Mouse (Mus musculus) spleen, postnatal 4 days (tissue): ENCODE data around the gene Ccm2l.

Experiments
- DNase-seq, 2 experiments: peaks; one replicate each; pipeline ENCODE4 v3.0.0; 2022; ENCODE audit warnings: low spot score in 2 of 2

Gene Ccm2l

DNA sequence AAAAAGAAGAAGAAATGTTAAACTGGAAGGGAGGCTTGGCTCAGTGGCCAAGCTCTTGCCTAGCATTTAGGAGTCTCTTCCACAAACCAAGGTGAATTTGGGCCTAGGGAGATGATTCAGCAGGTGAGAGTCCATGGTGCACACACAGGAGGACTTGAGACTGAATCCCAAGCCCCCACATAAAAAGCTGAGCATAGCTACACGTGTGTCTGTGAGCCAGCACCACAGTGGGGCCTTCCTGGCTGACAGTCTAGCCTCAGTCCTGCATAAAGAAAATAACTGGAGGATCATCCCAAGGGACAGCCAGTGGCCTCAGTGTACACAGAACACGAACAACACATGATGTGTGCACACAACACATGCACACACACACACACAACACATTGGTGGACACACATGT lies 23.6 kb downstream of the Ccm2l start:
- DNase-seq: peak in 1 of 2 experiments; percentile 52

DNA sequence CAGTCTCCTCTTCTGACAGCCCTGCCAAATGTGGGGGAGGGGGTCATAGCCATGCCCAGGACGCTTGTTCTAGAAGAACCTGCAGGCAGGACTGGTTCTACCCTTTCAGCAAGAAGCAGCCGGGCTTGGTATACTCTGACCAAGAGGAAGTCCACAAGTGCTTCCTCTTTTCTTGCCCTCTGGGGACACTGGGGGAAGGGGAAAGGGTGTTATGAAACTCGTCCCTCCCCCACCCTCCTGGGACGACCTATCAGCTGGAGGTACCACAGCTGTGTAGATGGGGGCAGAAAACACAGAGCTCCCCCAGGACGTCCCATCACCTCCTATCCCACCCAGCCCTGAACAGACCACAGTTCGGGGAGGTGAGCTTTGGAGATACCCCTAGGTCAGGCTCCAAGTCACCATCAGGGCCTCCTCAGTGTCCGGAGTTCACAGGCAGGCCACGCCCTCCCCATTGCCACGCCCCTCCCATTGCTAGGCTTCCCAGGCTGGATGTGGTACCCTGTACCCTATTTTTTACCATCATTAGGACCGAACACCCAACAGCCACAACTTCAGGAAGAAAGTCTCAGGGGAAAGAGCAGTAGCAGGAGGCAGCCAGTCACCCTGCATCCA lies 24.9 kb downstream of the Ccm2l start:
- peak; percentile 79 to 84 for DNase-seq

DNA sequence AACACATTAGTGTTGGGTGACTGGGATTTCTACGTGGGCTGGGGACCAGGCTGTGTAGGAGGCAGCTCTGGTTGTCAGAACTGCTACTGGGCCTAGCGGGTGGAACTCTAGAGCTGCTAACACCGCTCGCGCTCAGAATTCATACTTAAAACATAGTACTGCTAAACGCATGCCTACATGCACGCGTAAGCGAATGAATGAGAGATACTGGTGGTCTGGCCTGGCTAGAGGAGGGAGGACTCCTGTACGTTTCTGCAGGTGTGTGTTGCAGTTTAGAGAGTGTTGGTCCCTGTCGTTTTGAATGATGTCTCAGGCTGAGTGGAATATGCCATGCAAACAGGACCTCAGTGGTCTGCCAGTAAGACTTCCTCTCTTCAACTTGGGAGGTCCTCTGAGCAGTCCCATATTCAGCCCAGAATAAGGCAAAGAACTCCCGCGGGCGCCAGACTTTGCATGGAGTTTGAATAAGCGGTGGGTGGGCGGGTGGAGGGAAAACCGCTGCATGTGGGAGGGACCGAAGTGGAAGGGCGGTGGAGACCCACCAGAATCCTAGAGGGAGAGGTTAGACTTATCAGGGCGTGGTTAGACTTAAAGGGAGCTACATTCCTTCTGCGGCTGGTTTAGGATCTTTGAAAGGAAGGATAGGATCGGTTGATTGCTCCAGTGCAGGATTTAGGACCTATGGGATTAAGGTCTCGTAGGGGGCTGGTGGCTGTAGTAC lies 41.5 kb downstream of the Ccm2l start:
- peak in 1 of 2 experiments; percentile 55 for DNase-seq

DNA sequence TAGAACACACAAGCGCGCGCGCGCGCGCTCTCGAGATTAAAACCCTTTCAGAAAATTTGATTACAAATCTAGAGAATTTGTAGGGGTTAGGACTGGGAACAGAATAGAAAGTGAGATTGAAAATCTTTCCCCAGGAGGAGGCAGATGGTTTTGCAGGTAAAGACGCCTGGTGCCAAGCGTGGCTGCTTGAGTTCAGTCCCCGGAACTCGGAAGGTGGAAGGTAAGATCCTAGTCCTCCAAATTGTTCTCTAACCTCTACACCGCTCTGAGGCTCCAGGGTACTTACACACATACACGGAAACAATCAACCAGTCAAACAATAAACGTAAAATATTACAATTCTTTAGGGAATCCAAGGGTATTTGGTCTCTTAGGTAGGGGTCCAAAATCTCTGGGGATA lies 42.0 kb downstream of the Ccm2l start:
- DNase-seq: peak in 1 of 2 experiments; percentile 50

DNA sequence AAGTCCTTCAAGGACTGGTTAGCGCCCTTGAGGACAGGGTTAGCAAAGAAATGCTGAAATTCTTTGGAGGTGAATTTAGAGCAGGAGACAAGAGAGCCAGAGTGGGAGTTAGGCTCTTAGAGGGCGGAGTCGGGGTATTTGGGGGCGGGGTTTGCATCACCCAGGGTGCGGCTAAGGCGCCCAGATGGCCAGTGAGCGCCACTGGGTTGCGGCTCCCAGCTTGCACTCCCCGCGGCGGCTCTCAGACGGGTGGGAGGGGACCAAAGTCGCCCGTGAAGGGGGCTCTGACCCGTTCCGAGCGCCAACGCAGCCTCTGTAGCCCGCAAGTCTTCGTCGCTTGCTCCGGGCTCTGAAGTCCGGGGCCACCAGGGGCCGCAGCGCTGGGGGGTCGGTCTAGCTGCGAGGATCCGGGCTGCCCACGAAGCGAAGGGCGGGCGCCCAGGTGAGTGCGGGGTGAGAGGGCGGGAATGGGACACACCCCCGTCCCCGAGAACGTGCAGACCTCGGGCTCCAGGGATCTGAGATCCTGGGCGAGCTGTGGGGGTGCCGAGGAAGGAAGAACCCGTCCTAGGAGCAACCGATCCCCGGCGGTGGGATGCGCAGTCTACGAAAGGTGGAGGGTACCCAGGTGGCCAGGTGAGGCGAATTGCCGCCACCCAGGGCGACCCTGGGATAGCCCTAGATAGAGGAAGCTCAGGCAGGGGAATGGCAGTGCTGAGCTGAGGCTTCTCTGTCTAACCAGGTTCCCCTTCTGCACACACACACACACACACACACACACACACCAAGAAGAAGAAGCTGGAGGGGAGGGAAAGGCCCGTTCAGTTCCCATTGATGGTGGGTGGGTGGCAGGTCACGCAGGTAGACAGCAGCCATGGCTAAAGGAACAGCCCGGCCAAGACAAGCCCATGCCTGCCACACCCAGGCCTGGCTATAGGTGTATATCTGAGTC lies 42.8 kb downstream of the Ccm2l start, which contains the start of gene Hck:
TSS of gene Hck (plus strand) at position 156 of the 952 bp plus-strand sequence.
- DNase-seq: peak; percentile 73 to 86

DNA sequence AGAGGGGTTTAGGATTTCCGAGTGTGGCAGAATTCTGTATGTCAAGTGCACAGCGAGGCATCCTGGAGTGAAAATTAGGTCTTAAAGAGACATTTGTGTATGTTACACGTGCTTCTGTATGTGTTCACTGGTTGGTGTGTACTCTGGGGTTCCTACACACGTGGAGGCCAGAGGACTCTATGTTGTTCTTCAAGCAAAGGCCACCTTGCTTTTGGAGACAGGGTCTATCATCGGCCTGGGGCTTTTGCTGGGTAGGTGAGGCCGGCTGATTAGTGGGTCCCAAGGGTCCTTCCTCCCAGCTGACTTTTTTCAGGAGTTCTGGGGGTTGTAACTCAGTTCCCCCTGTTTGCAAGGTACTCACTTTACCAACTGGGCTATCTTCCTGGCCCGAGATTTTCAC lies 43.8 kb downstream of the Ccm2l start:
- peak in 1 of 2 experiments; percentile 52 for DNase-seq

DNA sequence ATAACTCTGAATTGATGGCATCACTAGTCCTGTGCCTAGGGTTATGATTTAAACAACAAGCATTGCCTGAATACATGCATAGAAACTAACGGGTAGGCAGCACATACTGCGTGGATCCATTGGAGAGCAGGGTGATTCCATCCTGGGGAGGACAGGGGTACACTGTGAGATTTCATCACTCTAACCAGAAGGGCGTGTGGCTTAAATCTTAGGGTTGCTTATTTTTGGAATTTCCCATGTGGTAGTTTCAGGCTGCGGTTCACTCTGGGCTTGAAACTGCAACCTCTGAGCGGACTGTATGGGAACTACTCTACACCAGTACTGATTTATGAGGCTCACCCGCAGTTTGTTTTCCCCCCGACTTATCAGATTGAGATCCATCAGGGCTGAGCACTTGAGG lies 45.5 kb downstream of the Ccm2l start:
- peak in 1 of 2 experiments; percentile 33 for DNase-seq

DNA sequence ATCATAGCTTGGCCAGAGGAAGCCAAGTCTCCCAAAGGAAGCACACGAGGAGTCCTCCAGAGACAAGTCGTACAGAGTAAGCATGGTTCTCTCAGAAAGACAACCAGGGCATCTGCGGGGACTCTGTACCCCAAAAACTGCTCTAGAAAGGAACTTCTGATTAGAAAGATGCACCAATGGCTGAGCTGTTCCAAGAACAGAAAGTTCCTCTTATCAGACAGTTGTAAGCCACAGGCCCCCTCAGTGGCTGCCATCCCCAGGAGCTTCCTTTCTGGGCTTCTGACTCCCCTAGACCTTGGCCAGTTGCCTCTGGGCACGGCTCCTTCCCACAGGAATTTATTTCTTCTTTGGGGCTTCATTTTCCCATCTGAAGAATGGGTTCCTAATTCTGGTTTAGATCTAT lies 49.9 kb downstream of the Ccm2l start:
- peak in 1 of 2 experiments; percentile 58 for DNase-seq

DNA sequence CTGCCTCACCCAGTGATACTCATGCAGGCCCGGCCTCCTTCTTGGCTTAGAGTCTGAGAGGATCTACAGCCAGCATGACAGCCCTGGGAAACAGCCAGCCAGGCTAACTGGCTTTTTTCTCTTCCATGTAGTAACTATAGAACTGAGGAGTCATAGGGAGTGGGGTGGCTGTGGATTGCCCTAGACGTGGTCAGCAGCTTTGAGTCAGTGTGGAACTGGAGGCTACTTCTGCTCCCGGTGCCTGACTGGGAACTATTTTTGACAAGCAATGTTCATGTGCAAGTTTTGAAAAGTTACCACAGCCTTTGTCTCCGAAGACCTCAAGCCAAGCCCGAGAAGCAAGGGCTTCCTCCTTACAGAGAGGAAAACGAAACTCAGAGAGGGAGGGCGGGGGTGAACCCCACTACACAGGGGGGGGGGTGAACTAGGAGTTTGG lies 51.3 kb downstream of the Ccm2l start:
- DNase-seq: peak; percentile 37 to 67

DNA sequence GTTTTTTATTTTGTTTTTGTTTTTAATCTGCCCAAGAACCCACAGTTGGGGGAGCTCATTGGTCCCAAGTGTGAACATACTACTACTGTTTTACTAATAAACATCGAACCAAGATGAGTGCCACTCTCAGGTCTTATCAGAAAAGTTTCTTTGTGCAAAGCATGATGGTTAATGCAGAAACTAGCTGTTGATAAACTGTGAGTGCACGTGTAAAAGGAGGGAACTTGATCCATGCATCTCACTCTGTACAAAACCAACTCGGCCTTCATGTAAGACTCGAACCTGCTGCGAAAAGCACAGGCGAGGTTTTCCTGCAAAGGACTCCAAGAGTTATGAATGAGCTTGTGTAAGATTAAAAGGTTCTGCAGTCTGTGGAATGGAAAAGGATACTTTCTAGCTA lies 53.7 kb downstream of the Ccm2l start:
- no peak for DNase-seq

DNA sequence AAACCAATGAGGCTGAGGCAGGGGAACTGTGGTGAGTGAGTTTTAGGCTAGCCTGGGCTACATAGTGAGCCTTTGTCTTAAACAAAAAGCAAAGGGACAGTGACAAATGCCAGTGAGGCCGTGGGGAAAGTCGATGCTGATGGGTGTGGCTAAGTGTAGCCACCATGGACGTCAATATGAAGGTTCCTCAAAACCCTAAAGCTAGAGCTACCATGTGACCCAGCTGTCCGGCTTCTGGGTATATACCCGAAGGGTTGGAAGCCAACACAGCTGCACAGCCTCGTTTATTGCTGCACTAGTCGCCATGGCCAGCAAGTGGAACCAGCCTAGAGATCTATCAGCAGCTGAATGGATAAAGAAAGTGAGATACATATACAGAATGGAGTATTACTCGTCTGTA lies 54.4 kb downstream of the Ccm2l start:
- peak in 1 of 2 experiments; percentile 37 for DNase-seq

DNA sequence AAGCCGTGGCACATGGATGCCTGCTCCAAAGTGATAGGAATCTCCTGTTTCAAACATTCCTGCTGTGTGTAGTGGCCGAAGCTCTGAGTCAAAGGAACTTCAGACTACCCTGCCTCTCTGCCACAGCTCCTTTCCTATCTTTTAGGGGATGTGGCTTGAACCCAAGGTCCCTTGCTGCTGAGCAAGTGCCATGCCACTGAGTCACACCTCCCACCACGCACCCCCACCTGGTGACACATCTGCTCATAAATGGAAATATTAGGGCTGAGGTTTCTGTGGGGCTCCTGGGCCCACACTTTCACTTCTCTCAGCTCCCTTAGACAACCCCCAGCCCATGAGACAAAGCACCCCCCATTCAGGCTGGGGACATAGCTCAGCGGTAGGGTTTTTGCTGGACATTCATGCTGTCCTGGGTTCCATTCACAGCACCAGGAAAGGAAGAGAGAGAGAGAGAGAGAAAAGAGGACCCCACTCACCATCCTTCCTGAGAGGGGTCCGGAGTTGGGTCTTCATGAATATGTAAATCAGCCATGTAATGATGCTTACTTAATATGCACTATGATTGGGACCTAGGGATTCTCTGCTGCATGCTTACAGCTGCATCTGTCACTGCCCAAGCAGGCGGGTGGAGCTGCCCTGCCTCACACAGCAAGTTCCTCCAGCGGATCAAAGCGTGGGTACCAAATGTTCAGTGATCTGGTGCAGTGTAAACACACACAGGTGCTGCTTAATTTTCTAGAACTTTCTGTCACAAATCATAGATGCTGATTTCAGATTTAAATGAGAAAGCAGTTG lies 56.3 kb downstream of the Ccm2l start:
- DNase-seq: peak in 1 of 2 experiments; percentile 37

DNA sequence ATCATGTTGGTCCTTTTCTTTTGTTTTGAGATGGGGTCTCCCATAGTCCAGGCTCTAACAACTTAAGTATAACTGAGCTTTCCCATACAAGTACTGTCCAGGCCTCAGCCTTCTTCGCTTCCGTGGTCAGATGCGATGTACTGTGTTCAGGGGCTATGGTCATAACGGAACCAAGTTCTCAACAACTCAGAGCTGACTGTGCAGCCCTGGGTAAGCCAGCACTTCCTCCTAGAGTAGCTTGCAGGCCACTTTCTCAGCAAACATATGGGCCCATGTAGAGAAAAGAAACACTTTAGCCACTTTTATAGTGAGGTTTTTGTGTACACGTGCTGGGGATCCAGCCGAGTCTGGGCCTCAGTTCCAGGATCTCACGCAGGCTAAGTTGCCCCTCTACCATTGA lies 56.9 kb downstream of the Ccm2l start:
- DNase-seq: no peak

DNA sequence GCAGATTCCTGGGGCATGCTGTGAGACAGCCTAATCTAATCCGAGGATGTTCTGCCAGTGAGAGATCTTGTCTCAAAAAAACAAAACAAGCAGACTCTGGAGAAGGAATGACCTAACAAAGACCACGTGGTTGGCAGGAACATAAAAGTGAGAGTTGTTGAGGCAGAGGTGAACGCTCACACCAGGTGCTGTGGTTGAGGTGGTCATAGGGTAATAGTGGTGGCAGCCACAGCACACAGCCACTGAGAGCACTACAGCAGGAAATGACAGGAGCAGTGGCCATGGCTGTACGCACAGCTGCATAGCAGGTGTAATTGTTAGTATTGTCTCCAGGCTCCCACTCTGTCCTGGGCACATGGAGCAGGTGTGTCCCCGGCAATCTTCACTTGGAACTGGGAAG lies 60.1 kb downstream of the Ccm2l start:
- no peak for DNase-seq

DNA sequence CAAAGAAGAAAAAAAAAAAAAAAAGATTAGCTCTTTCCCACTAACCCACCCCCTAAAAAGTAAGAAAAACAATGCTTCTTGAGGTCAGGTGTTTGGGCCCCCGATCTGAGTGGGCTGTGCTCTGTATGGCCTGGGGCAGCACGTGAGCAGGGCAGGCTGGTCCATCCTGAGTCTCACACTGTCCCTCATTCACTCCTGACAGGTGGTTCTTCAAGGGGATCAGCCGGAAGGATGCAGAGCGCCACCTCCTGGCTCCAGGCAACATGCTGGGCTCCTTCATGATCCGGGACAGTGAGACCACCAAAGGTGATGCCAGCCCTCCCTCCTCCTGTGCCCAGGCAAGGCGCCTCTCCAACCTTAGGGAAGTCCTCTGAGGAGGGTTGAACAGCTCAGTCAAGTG lies 65.3 kb downstream of the Ccm2l start:
- peak in 1 of 2 experiments; percentile 30 for DNase-seq
